Mouse (Mus musculus): ENCODE measurements at regions not wholly inside any gene's neighbourhood (a gene's known extent, or its start where the extent isn't known, plus 50 kb on each side); places are given as distances from the start of the nearest gene placed in this dataset.

GRCm38 (mm10) chr12:47128596-47128995 lies 309.9 kb upstream of the Nova1 start:
- no peaks in the 10 kb centered on the region for H3K79me2 ChIP-seq (ENCODE audit: control insufficient read depth, insufficient read depth)

GRCm38 (mm10) chr12:47121426-47121825 lies 302.7 kb upstream of the Nova1 start:
- H3ac ChIP-seq (ENCODE audit: control insufficient read depth, insufficient read length), result no peak overlapping the region
- TF ChIP-seq MYOD1 (IDR thresholded peaks at IDR 0.05; ENCODE audit: control insufficient read depth in 1 of 3, insufficient read length in 2 of 3, low read depth in 2 of 3) (no peak), CEBPB (IDR thresholded peaks at IDR 0.05; ENCODE audit: insufficient read depth, poor library complexity, severe bottlenecking) (no peak), REST (IDR thresholded peaks at IDR 0.05; ENCODE audit: insufficient read depth, insufficient read length) (no peak), E2F4 (IDR thresholded peaks at IDR 0.05; ENCODE audit: insufficient read depth) (no peak), SRF (IDR thresholded peaks at IDR 0.05; ENCODE audit: control insufficient read depth, insufficient read length, low read depth) (no peak), TCF12 (IDR thresholded peaks at IDR 0.05; ENCODE audit: insufficient read depth, poor library complexity, severe bottlenecking) (no peak), MAX (IDR thresholded peaks at IDR 0.05; ENCODE audit: low read depth) (no peak), POLR2A (IDR thresholded peaks at IDR 0.05; ENCODE audit: insufficient read length, low read depth) (no peak), POLR2AphosphoS2 (IDR thresholded peaks at IDR 0.05; ENCODE audit: insufficient read length, low read depth) (no peak), MYOG (IDR thresholded peaks at IDR 0.05; ENCODE audit: control insufficient read depth in 1 of 3, insufficient read depth in 1 of 3, insufficient read length in 2 of 3, low read depth in 2 of 3) (no peak), USF1 (IDR thresholded peaks at IDR 0.05; ENCODE audit: low read depth) (no peak)

More at GRCm38 (mm10) chr12:47128596-47128995, 309.9 kb upstream of the Nova1 start:
- Histone ChIP-seq H3K27me3 (ENCODE audit: control insufficient read depth, insufficient read depth, insufficient read length) (no peaks in the 10 kb centered on the region), H3K4me2 (ENCODE audit: low read depth) (no peak overlapping the region), H3K36me3 (ENCODE audit: control insufficient read depth, insufficient read depth) (no peaks in the 10 kb centered on the region), H3K4me3 (no peak overlapping the region), H3ac (ENCODE audit: control insufficient read depth, insufficient read length) (no peak overlapping the region)
- TF ChIP-seq POLR2A (IDR thresholded peaks at IDR 0.05; ENCODE audit: insufficient read length, low read depth), result no peak
- no peak for TF ChIP-seq CEBPB (IDR thresholded peaks at IDR 0.05; ENCODE audit: insufficient read depth, poor library complexity, severe bottlenecking)
- no peak for TF ChIP-seq POLR2AphosphoS2 (IDR thresholded peaks at IDR 0.05; ENCODE audit: insufficient read length, low read depth)
- TF ChIP-seq USF1 (IDR thresholded peaks at IDR 0.05; ENCODE audit: low read depth), result no peak
- no peak for TF ChIP-seq SRF (IDR thresholded peaks at IDR 0.05; ENCODE audit: control insufficient read depth, insufficient read length, low read depth)
- no peak for TF ChIP-seq TCF12 (IDR thresholded peaks at IDR 0.05; ENCODE audit: insufficient read depth, poor library complexity, severe bottlenecking)
- TF ChIP-seq MYOD1 (IDR thresholded peaks at IDR 0.05; ENCODE audit: control insufficient read depth in 1 of 3, insufficient read length in 2 of 3, low read depth in 2 of 3), result no peak
- TF ChIP-seq E2F4 (IDR thresholded peaks at IDR 0.05; ENCODE audit: insufficient read depth), result no peak
- no peak for TF ChIP-seq REST (IDR thresholded peaks at IDR 0.05; ENCODE audit: insufficient read depth, insufficient read length)
- no peak for TF ChIP-seq MAX (IDR thresholded peaks at IDR 0.05; ENCODE audit: low read depth)
- TF ChIP-seq TCF3 (IDR thresholded peaks at IDR 0.05; ENCODE audit: insufficient read length, low read depth), result no peak
- TF ChIP-seq MYOG (IDR thresholded peaks at IDR 0.05; ENCODE audit: control insufficient read depth in 1 of 3, insufficient read depth in 1 of 3, insufficient read length in 2 of 3, low read depth in 2 of 3), result no peak

GRCm38 (mm10) chr12:47117504-47117903 lies 298.8 kb upstream of the Nova1 start:
- TF ChIP-seq CEBPB (IDR thresholded peaks at IDR 0.05; ENCODE audit: insufficient read depth, poor library complexity, severe bottlenecking) (peak; percentile 87), TCF12 (IDR thresholded peaks at IDR 0.05; ENCODE audit: insufficient read depth, poor library complexity, severe bottlenecking) (peak; percentile 32), USF1 (IDR thresholded peaks at IDR 0.05; ENCODE audit: low read depth) (no peak), MAX (IDR thresholded peaks at IDR 0.05; ENCODE audit: low read depth) (peak; percentile 63)
- Histone ChIP-seq H3K27me3 (ENCODE audit: control insufficient read depth, insufficient read depth, insufficient read length) (no peaks in the 10 kb centered on the region), H3K36me3 (ENCODE audit: control insufficient read depth, insufficient read depth) (no peaks in the 10 kb centered on the region), H3ac (ENCODE audit: control insufficient read depth, insufficient read length) (no peak overlapping the region), H3K79me2 (ENCODE audit: control insufficient read depth, insufficient read depth) (no peaks in the 10 kb centered on the region), H3K4me3 (no peak overlapping the region), H3K4me2 (ENCODE audit: low read depth) (peak overlapping the region; percentile 44)

More at GRCm38 (mm10) chr12:47121426-47121825, 302.7 kb upstream of the Nova1 start:
- H3K4me2 ChIP-seq (ENCODE audit: low read depth), result no peak overlapping the region
- H3K79me2 ChIP-seq (ENCODE audit: control insufficient read depth, insufficient read depth), result no peaks in the 10 kb centered on the region
- H3K36me3 ChIP-seq (ENCODE audit: control insufficient read depth, insufficient read depth), result no peaks in the 10 kb centered on the region
- H3K4me3 ChIP-seq, result no peak overlapping the region
- H3K27me3 ChIP-seq (ENCODE audit: control insufficient read depth, insufficient read depth, insufficient read length), result no peaks in the 10 kb centered on the region

- no peaks in the 10 kb centered on the region for H3K36me3 ChIP-seq (ENCODE audit: control insufficient read depth, insufficient read depth)
- no peaks in the 10 kb centered on the region for H3K79me2 ChIP-seq (ENCODE audit: control insufficient read depth, insufficient read depth)
- no peaks in the 10 kb centered on the region for H3K27me3 ChIP-seq (ENCODE audit: control insufficient read depth, insufficient read depth, insufficient read length)
- H3K4me2 ChIP-seq (ENCODE audit: low read depth), result no peak overlapping the region
- TF ChIP-seq POLR2A (IDR thresholded peaks at IDR 0.05; ENCODE audit: insufficient read length, low read depth) (no peak), MYOD1 (IDR thresholded peaks at IDR 0.05; ENCODE audit: control insufficient read depth in 1 of 3, insufficient read length in 2 of 3, low read depth in 2 of 3) (no peak), POLR2AphosphoS2 (IDR thresholded peaks at IDR 0.05; ENCODE audit: insufficient read length, low read depth) (no peak), TCF12 (IDR thresholded peaks at IDR 0.05; ENCODE audit: insufficient read depth, poor library complexity, severe bottlenecking) (no peak), SRF (IDR thresholded peaks at IDR 0.05; ENCODE audit: control insufficient read depth, insufficient read length, low read depth) (no peak), CEBPB (IDR thresholded peaks at IDR 0.05; ENCODE audit: insufficient read depth, poor library complexity, severe bottlenecking) (no peak), MAX (IDR thresholded peaks at IDR 0.05; ENCODE audit: low read depth) (no peak), MYOG (IDR thresholded peaks at IDR 0.05; ENCODE audit: control insufficient read depth in 1 of 3, insufficient read depth in 1 of 3, insufficient read length in 2 of 3, low read depth in 2 of 3) (no peak), TCF3 (IDR thresholded peaks at IDR 0.05; ENCODE audit: insufficient read length, low read depth) (no peak), E2F4 (IDR thresholded peaks at IDR 0.05; ENCODE audit: insufficient read depth) (no peak), USF1 (IDR thresholded peaks at IDR 0.05; ENCODE audit: low read depth) (no peak), REST (IDR thresholded peaks at IDR 0.05; ENCODE audit: insufficient read depth, insufficient read length) (no peak)
- H3ac ChIP-seq (ENCODE audit: control insufficient read depth, insufficient read length), result no peak overlapping the region
- no peak overlapping the region for H3K4me3 ChIP-seq
Observed at GRCm38 (mm10) chr12:47089234-47089633, 270.5 kb upstream of the Nova1 start.

GRCm38 (mm10) chr12:47074961-47075360 lies 256.2 kb upstream of the Nova1 start:
- no peak for TF ChIP-seq POLR2AphosphoS2 (IDR thresholded peaks at IDR 0.05; ENCODE audit: insufficient read length, low read depth)
- no peak for TF ChIP-seq USF1 (IDR thresholded peaks at IDR 0.05; ENCODE audit: low read depth)
- TF ChIP-seq MAX (IDR thresholded peaks at IDR 0.05; ENCODE audit: low read depth), result no peak
- no peak for TF ChIP-seq MYOG (IDR thresholded peaks at IDR 0.05; ENCODE audit: control insufficient read depth in 1 of 3, insufficient read depth in 1 of 3, insufficient read length in 2 of 3, low read depth in 2 of 3)
- TF ChIP-seq REST (IDR thresholded peaks at IDR 0.05; ENCODE audit: insufficient read depth, insufficient read length), result no peak
- no peak for TF ChIP-seq TCF12 (IDR thresholded peaks at IDR 0.05; ENCODE audit: insufficient read depth, poor library complexity, severe bottlenecking)
- no peak for TF ChIP-seq E2F4 (IDR thresholded peaks at IDR 0.05; ENCODE audit: insufficient read depth)
- no peak for TF ChIP-seq TCF3 (IDR thresholded peaks at IDR 0.05; ENCODE audit: insufficient read length, low read depth)
- no peak for TF ChIP-seq MYOD1 (IDR thresholded peaks at IDR 0.05; ENCODE audit: control insufficient read depth in 1 of 3, insufficient read length in 2 of 3, low read depth in 2 of 3)
- TF ChIP-seq POLR2A (IDR thresholded peaks at IDR 0.05; ENCODE audit: insufficient read length, low read depth), result no peak
- TF ChIP-seq SRF (IDR thresholded peaks at IDR 0.05; ENCODE audit: control insufficient read depth, insufficient read length, low read depth), result no peak
- no peak for TF ChIP-seq CEBPB (IDR thresholded peaks at IDR 0.05; ENCODE audit: insufficient read depth, poor library complexity, severe bottlenecking)
- no peaks in the 10 kb centered on the region for H3K79me2 ChIP-seq (ENCODE audit: control insufficient read depth, insufficient read depth)
- H3K4me2 ChIP-seq (ENCODE audit: low read depth), result no peak overlapping the region
- no peak overlapping the region for H3ac ChIP-seq (ENCODE audit: control insufficient read depth, insufficient read length)
- no peaks in the 10 kb centered on the region for H3K36me3 ChIP-seq (ENCODE audit: control insufficient read depth, insufficient read depth)
- H3K27me3 ChIP-seq (ENCODE audit: control insufficient read depth, insufficient read depth, insufficient read length), result no peaks in the 10 kb centered on the region
- no peak overlapping the region for H3K4me3 ChIP-seq
